Mouse (Mus musculus): ENCODE measurements at regions not wholly inside any gene's neighbourhood (a gene's known extent, or its start where the extent isn't known, plus 50 kb on each side); places are given as distances from the start of the nearest gene placed in this dataset.

DNA sequence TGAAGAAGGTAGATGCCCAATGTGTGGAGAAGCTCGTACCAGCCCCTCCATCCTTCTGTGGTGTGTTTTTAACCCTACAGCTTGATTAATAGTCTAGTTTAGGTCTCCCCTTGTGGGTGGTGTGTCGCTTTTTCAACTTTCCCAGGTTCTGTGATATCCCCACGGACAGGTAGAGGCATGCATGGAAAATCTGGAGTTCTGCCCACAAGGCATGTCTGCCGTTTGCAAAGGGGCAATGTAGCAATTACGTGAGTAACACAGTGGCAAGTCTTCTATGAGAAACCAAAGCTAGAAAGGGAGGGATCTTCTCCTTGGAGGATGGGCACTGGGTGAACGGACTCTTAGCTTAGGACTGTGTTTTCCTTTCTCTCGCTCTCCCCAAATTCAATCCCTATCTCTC is 153.2 kb upstream of the Frmd6 start:
- TF ChIP-seq POLR2A (IDR thresholded peaks at IDR 0.05; ENCODE audit: borderline replicate concordance, extremely low read depth, insufficient read depth, insufficient read length), result no peak
- Histone ChIP-seq H3K4me1 (ENCODE audit: control insufficient read depth, insufficient read depth, low read length) (peaks cover 19% of the 10 kb centered on the region), H3K9me3 (ENCODE audit: control insufficient read depth, low read length) (no peaks in the 10 kb centered on the region), H3K4me3 (replicated peaks; ENCODE audit: low read length) (no peak overlapping the region), H3K27ac (replicated peaks; ENCODE audit: low read depth, low read length) (no peak overlapping the region), H3K27me3 (ENCODE audit: control insufficient read depth, insufficient read depth, low read length) (no peaks in the 10 kb centered on the region), H3K4me2 (replicated peaks; ENCODE audit: low read depth, low read length, severe bottlenecking) (no peak overlapping the region), H3K9ac (ENCODE audit: low read depth, low read length, severe bottlenecking) (no peak overlapping the region), H3K36me3 (ENCODE audit: control insufficient read depth, insufficient read depth, low read length) (no peaks in the 10 kb centered on the region)
- ATAC-seq (ENCODE audit: low FRiP score, low read depth), result no peak
- WGBS, result 79% methylated on average over 7 of the region's 7 CpGs
- no peak for DNase-seq (ENCODE audit: low spot score)

DNA sequence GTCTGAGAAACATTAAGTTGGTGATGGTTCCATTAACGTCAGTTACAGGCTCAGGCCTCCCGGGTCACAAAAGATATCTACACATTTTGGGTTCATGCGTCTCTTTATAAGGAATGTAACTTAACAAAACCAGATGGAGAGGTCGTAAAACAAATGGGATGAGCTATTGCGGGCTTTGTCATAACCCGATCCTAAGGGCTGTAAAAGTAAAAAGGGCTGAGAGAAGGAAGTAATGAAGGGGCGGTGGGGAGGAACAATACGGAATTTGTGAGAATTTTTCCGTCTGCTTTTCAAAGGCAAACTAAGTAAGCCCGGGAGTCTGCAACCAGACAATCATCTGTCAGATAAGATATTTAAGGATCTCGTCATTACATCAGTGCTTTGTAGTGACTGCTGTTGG is 152.1 kb upstream of the Frmd6 start:
- ATAC-seq (ENCODE audit: low FRiP score, low read depth) (peak; percentile 56), DNase-seq (ENCODE audit: low spot score) (peak; percentile 56)
- Histone ChIP-seq H3K9me3 (ENCODE audit: control insufficient read depth, low read length) (no peaks in the 10 kb centered on the region), H3K27me3 (ENCODE audit: control insufficient read depth, insufficient read depth, low read length) (no peaks in the 10 kb centered on the region), H3K4me3 (replicated peaks; ENCODE audit: low read length) (no peak overlapping the region), H3K9ac (ENCODE audit: low read depth, low read length, severe bottlenecking) (no peak overlapping the region), H3K4me2 (replicated peaks; ENCODE audit: low read depth, low read length, severe bottlenecking) (no peak overlapping the region), H3K4me1 (ENCODE audit: control insufficient read depth, insufficient read depth, low read length) (peaks cover 19% of the 10 kb centered on the region), H3K36me3 (ENCODE audit: control insufficient read depth, insufficient read depth, low read length) (no peaks in the 10 kb centered on the region), H3K27ac (replicated peaks; ENCODE audit: low read depth, low read length) (0 out of 2 replicates have a peak overlapping the region, but pooled peaks have one; percentile 8)
- 33% methylated on average over 11 of the region's 11 CpGs for WGBS
- no peak for TF ChIP-seq POLR2A (IDR thresholded peaks at IDR 0.05; ENCODE audit: borderline replicate concordance, extremely low read depth, insufficient read depth, insufficient read length)

DNA sequence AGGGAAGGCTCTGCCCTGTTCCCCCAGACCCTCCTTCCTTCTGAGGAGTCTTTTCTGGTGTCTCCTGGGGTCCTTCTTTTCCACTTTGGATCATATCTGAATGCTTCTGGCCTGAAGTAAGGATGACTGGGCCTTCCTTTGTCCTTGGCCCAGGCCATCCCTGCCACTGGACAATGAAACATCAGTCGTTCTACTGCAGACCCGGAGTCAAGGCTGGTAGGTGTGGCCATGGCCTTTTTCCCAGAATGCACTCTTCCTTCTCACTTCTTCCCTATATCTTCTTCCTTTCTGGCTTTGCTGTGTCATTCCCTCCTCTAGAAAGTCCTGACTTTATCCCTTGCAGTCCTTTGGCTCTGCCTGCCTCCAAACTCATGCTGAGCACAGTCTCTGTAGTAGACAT is 151.2 kb upstream of the Frmd6 start:
- peaks cover 19% of the 10 kb centered on the region for H3K4me1 ChIP-seq (ENCODE audit: control insufficient read depth, insufficient read depth, low read length)
- H3K36me3 ChIP-seq (ENCODE audit: control insufficient read depth, insufficient read depth, low read length), result no peaks in the 10 kb centered on the region
- H3K4me3 ChIP-seq (replicated peaks; ENCODE audit: low read length), result no peak overlapping the region
- no peak overlapping the region for H3K27ac ChIP-seq (replicated peaks; ENCODE audit: low read depth, low read length)
- ATAC-seq (ENCODE audit: low FRiP score, low read depth), result no peak
- no peaks in the 10 kb centered on the region for H3K9me3 ChIP-seq (ENCODE audit: control insufficient read depth, low read length)
- DNase-seq (ENCODE audit: low spot score), result no peak
- H3K27me3 ChIP-seq (ENCODE audit: control insufficient read depth, insufficient read depth, low read length), result no peaks in the 10 kb centered on the region
- H3K4me2 ChIP-seq (replicated peaks; ENCODE audit: low read depth, low read length, severe bottlenecking), result no peak overlapping the region
- WGBS, result 75% methylated on average over 2 of the region's 2 CpGs
- no peak for TF ChIP-seq POLR2A (IDR thresholded peaks at IDR 0.05; ENCODE audit: borderline replicate concordance, extremely low read depth, insufficient read depth, insufficient read length)
- H3K9ac ChIP-seq (ENCODE audit: low read depth, low read length, severe bottlenecking), result no peak overlapping the region

DNA sequence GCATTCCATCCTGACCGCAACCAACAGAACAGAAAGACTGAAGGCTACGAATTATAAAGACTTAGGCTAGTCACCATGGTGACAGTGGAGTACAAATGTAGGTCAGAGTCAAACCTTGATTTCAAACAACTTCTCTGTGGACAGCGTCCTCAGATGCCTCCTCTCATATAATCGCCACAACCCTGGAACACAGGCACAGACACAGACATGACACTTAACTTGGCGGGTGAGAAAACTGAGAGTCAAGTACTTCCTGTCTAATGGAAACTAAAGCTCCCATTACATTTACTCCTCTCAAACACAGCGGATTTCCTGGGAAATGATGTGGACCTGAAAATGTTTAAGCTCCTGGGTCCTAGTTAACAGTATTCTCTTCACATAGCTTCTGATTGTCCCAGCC is 149.5 kb upstream of the Frmd6 start:
- Histone ChIP-seq H3K27me3 (ENCODE audit: control insufficient read depth, insufficient read depth, low read length) (no peaks in the 10 kb centered on the region), H3K4me2 (replicated peaks; ENCODE audit: low read depth, low read length, severe bottlenecking) (no peak overlapping the region), H3K36me3 (ENCODE audit: control insufficient read depth, insufficient read depth, low read length) (no peaks in the 10 kb centered on the region), H3K9ac (ENCODE audit: low read depth, low read length, severe bottlenecking) (no peak overlapping the region), H3K4me1 (ENCODE audit: control insufficient read depth, insufficient read depth, low read length) (peaks cover 19% of the 10 kb centered on the region), H3K27ac (replicated peaks; ENCODE audit: low read depth, low read length) (no peak overlapping the region), H3K4me3 (replicated peaks; ENCODE audit: low read length) (no peak overlapping the region), H3K9me3 (ENCODE audit: control insufficient read depth, low read length) (no peaks in the 10 kb centered on the region)
- ATAC-seq (ENCODE audit: low FRiP score, low read depth) (no peak), DNase-seq (ENCODE audit: low spot score) (no peak)
- 88% methylated on average over 6 of the region's 6 CpGs for WGBS
- TF ChIP-seq POLR2A (IDR thresholded peaks at IDR 0.05; ENCODE audit: borderline replicate concordance, extremely low read depth, insufficient read depth, insufficient read length), result no peak

DNA sequence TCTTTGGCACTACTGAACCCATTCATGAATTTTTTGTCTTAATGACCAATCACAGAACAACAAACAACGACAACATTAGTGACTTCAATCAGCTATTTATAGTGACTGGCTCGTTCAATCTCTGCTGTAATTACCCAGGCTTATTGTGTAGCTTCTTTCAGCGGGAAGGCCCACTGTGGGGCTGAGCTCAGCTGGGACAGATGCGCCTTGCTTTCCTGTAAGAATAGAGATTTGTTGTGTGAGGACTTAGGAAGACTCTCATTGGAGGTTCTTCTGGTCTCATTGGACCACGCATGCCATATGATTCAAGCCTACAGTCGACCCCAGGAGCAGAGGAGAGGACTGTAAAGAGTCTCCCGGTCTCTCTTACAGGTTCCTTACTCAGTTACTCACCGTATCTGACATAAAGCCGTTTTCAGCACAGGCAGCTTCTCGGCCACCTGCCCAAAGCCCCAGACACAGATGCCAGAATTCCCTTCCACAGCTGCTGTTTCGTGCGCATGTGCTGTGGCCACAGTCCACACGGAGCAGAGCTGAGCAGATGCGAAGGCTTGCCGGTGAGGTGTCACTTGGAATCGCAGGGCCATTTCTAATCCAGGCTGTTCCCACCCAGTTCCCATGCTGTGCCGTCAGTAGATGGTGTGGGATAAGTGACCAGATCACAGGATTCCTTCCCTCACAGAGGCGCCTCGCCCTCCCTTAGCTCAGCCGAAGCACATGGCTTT is 145.5 kb upstream of the Frmd6 start:
- Histone ChIP-seq H3K4me3 (replicated peaks; ENCODE audit: low read length) (no peak overlapping the region), H3K27me3 (ENCODE audit: control insufficient read depth, insufficient read depth, low read length) (no peaks in the 10 kb centered on the region), H3K27ac (replicated peaks; ENCODE audit: low read depth, low read length) (no peak overlapping the region), H3K9me3 (ENCODE audit: control insufficient read depth, low read length) (no peaks in the 10 kb centered on the region), H3K9ac (ENCODE audit: low read depth, low read length, severe bottlenecking) (no peak overlapping the region), H3K36me3 (ENCODE audit: control insufficient read depth, insufficient read depth, low read length) (no peaks in the 10 kb centered on the region), H3K4me1 (ENCODE audit: control insufficient read depth, insufficient read depth, low read length) (peaks cover 5% of the 10 kb centered on the region; the same call in 1 of the 2 replicates), H3K4me2 (replicated peaks; ENCODE audit: low read depth, low read length, severe bottlenecking) (0 out of 2 replicates have a peak overlapping the region, but pooled peaks have one; percentile 9)
- WGBS, result 60% methylated on average over 20 of the region's 20 CpGs
- TF ChIP-seq POLR2A (IDR thresholded peaks at IDR 0.05; ENCODE audit: borderline replicate concordance, extremely low read depth, insufficient read depth, insufficient read length), result no peak
- ATAC-seq (ENCODE audit: low FRiP score, low read depth) (peak; percentile 90), DNase-seq (ENCODE audit: low spot score) (peak; percentile 72)

All from limb, embryonic 14.5 days (tissue).